In the genomic region with DNA sequence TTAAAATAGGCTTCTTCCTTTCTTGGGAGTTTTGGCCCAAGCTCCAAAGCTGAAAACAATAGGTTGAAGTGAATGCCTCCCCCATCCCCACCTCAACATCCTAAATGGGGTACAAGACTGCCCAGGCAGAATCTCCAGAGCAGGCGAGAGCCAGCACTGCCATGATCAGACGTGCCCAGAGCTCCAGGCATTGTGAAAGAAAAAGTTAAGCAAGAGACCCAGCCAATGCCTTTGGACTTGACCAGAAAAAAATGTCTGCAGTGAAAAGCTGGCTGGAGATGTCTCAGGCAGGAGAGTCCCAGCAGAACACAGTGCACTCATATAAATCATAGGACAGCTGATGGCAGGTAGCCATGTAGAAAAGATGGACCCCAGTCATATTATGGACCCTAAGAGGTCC, we compare ENCODE assay signal across 28 mouse cellular contexts. TPM values are rescaled to one million over a fixed set of nuclear protein-coding genes. Genes with fewer than 3 reads are reported as not detected.
DNase-seq lines count a peak whose midpoint lies in the region; ATAC-seq lines count a peak whose summit lies in the region.
"Had no signal": no experiment of that assay in that cellular context is flagged by ENCODE, and none has a peak within 500 bp of the region (broad histone marks: within the 10 kb centered on the region; RNA-seq: fewer than 3 reads in every experiment).

No protein-coding gene starts in this region.

- no peak overlapping the region for H3K4me3 ChIP-seq in lung, embryonic 15.5 days
- H3K4me3 ChIP-seq: forebrain, embryonic 10.5 days; forebrain, embryonic 15.5 days; heart, adult 2 months; heart, embryonic 13.5 days; hindbrain, embryonic 10.5 days; hindbrain, embryonic 15.5 days; midbrain, embryonic 10.5 days; myocyte; neural tube, embryonic 13.5 days; stomach, embryonic 15.5 days had no signal

- no peaks in the 10 kb centered on the region for H3K27me3 ChIP-seq in lung, embryonic 15.5 days
- H3K27me3 ChIP-seq: CH12.LX; forebrain, embryonic 15.5 days; heart, embryonic 13.5 days; hindbrain, embryonic 15.5 days; neural tube, embryonic 13.5 days; stomach, embryonic 15.5 days had no signal

- peak; percentile 43 for ATAC-seq in lung, embryonic 15.5 days (ENCODE audit: borderline replicate concordance, extremely low read depth, low FRiP score, low TSS enrichment)
- ATAC-seq: forebrain, embryonic 15.5 days; inflammation-experienced regulatory T-cells, adult 6 months; midbrain, embryonic 16.5 days had no signal

- H3K9ac ChIP-seq in lung, embryonic 15.5 days, result no peak overlapping the region
- H3K9ac ChIP-seq: forebrain, embryonic 15.5 days; heart, embryonic 13.5 days; hindbrain, embryonic 15.5 days; neural tube, embryonic 13.5 days; stomach, embryonic 15.5 days had no signal

- H3K27ac ChIP-seq in lung, embryonic 15.5 days, result peak overlapping the region; percentile 73; the same call in 1 of the 2 replicates
- H3K27ac ChIP-seq: forebrain, embryonic 10.5 days; forebrain, embryonic 15.5 days; heart, adult 2 months; heart, embryonic 13.5 days; hindbrain, embryonic 10.5 days; hindbrain, embryonic 15.5 days; midbrain, embryonic 10.5 days; neural tube, embryonic 13.5 days; stomach, embryonic 15.5 days had no signal

- WGBS in lung, embryonic 15.5 days, result 28% methylated on average over 2 of the region's 2 CpGs

- H3K4me1 ChIP-seq in lung, embryonic 15.5 days, result peaks cover 25% of the 10 kb centered on the region

- no peaks in the 10 kb centered on the region for H3K36me3 ChIP-seq in lung, embryonic 15.5 days
- H3K36me3 ChIP-seq: forebrain, embryonic 10.5 days; forebrain, embryonic 15.5 days; heart, embryonic 13.5 days; hindbrain, embryonic 10.5 days; hindbrain, embryonic 15.5 days; midbrain, embryonic 10.5 days; neural tube, embryonic 13.5 days; stomach, embryonic 15.5 days had no signal

- H3K4me2 ChIP-seq in lung, embryonic 15.5 days, result no peak overlapping the region
- H3K4me2 ChIP-seq: forebrain, embryonic 15.5 days; heart, embryonic 13.5 days; hindbrain, embryonic 15.5 days; neural tube, embryonic 13.5 days; stomach, embryonic 15.5 days had no signal

- no peaks in the 10 kb centered on the region for H3K9me3 ChIP-seq in lung, embryonic 15.5 days
- H3K9me3 ChIP-seq: forebrain, embryonic 10.5 days; forebrain, embryonic 15.5 days; heart, embryonic 13.5 days; hindbrain, embryonic 15.5 days; midbrain, embryonic 10.5 days; neural tube, embryonic 13.5 days; stomach, embryonic 15.5 days had no signal

- peak; percentile 22 for DNase-seq in adrenal gland, postnatal 10 days
- no peak for DNase-seq in adrenal gland, adult 8-10 months
- no peak for DNase-seq in lung, postnatal 25 days (ENCODE audit: low spot score)
- peak; percentile 25 for DNase-seq in lung, postnatal 14 days
- DNase-seq in neural tube, embryonic 10.5 days (ENCODE audit: extremely low spot score, low spot score), result no peak
- DNase-seq in kidney, postnatal 25 days, result no peak
- DNase-seq: cerebellum, adult 8-10 months; cerebellum, postnatal 25 days; gastrocnemius, postnatal 25 days; heart, adult 2 months; heart, postnatal 14 days; kidney, adult 11 months; kidney, postnatal 14 days; liver; thymus, postnatal 14 days had no signal

RNA-seq across cellular contexts. Expression of a gene that starts 50.0 kb away (rescaled TPM):
- total RNA-seq in adrenal gland, postnatal 10 days (2021), result 10 to 100 TPM; 30.2 to 36.4 TPM
- 10 to 100 TPM; 33.7 to 62.3 (median 46.2) TPM for total RNA-seq in adrenal gland, adult 8-10 months (2022)
- 7.7 and 9.1 TPM in 2 replicates for polyA plus RNA-seq in lung, embryonic 15.5 days (2015; fragmentation: Nextera tagmentation; extraction: Ambion mirVana)

Comparison
In these comparisons a context has a peak if more than half of its experiments do, and no peak if none do; other contexts are left out.
1. DNase-seq: peak in adrenal gland, postnatal 10 days (single experiment) and lung, postnatal 14 days (single experiment); none in adrenal gland, adult 8-10 months (single experiment), lung, postnatal 25 days (single experiment), neural tube, embryonic 10.5 days (single experiment) and kidney, postnatal 25 days (0 of 2).